Mouse (Mus musculus) kidney, adult 11 months (tissue): ENCODE results near the gene Olfr1305.

Experiments
- DNase-seq: peaks from one replicate; pipeline ENCODE4 v3.0.0; 2022

The Olfr1305 gene

GRCm38 (mm10) chr2:111877049-111877448 lies at the start of gene Olfr1305:
Gene Olfr1305, minus strand, starts transcription at chr2:111877149.
- DNase-seq = no peak

GRCm38 (mm10) chr2:111916171-111916570 lies 39.2 kb upstream of the Olfr1305 start, which contains the start of gene Olfr1306:
Gene Olfr1306, minus strand, starts transcription at chr2:111916271.
- DNase-seq = no peak

- DNase-seq = no peak
Observed at GRCm38 (mm10) chr2:111820240-111820639, 56.7 kb downstream of the Olfr1305 start, which contains the start of gene Olfr1303. Gene Olfr1303, minus strand, starts transcription at chr2:111820340.
